Mouse (Mus musculus) frontal cortex, adult 2 months (tissue): Measurements from ENCODE around the gene Psmd4. TPM values are rescaled to one million over a fixed set of nuclear protein-coding genes. Genes with fewer than 3 reads are reported as not detected.
"Not testable (repeated sequence)": the region's sequence is repeated elsewhere in the genome, so short reads cannot be mapped to it uniquely, and the experiment has no call there.

Source experiments
- DNase-seq, 2 experiments: peaks; one replicate each; pipeline ENCODE4 v3.0.0; 2022; ENCODE audit warnings: low spot score in 1 of 2; ENCODE audit errors: extremely low spot score in 1 of 2
- polyA plus RNA-seq: library from polyadenylated mRNA; depleted of rRNA; stranded (reverse); fragments of >200 nt; gene quantifications from 2 replicates; pipeline ENCODE4 v1.2.3, GENCODE M21; 2012

The Psmd4 gene
- polyA plus RNA-seq, 1 experiment, result 229 TPM

- peak in 1 of 2 experiments; percentile 32 for DNase-seq
Measured at GRCm38 (mm10) chr3:95027057-95027645, 15.3 kb downstream of the Psmd4 start.

DNA sequence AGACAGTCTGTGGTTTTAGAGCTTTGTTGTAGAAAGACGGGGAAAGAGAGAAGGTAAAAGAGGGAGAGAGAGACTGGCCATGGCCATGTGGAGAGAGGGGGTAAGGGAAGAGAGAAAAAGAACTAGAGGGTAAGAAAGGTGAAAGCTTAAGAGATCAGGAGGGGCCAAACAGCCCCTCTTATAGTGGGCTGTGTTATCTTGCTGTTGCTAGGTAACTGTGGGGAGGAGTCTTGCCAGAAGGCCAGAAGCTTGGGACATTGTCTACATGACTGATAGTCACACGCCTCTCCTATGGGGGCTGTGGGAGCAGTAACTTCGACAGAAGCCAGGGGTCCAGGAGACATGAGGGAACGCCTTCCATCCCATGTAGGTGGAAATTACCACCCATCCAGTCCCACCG, 17.2 kb downstream of the Psmd4 start:
- no peak for DNase-seq

DNA sequence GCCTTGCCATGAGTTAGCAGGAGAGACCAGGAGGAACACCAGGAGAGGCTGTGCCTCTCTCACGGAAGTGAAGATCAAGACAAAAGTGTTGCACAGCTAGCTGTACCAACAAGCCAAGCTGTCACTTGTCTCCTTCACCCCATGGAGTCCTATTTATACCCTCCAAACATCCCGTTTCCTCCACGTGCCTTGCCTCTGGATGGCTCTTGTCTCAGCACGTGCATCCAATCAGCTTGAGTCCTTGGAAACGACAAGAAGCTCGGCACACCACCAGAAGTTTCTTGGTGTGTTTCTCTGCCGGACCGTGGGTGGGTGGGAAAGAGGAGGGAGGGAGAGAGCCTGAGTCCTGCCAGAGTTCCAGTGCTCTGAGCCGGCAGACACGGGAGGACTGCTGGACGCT, 17.9 kb downstream of the Psmd4 start:
- DNase-seq, result peak in 1 of 2 experiments; percentile 53

DNA sequence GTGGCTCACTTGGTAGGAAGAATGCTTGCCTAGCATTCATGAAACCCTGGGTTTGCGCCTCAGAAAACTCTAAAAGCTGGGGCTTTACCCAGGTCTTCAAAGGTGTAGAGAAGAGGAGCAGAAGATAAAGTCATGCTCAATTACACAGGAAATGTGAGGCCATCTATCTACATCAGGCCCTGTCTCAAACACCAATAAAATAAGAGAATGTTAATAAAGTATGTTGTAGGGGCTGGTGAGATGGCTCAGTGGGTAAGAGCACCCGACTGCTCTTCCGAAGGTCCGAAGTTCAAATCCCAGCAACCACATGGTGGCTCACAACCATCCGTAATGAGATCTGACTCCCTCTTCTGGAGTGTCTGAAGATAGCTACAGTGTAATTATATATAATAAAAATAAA, 21.5 kb downstream of the Psmd4 start:
- not testable (repeated sequence) for DNase-seq

GRCm38 (mm10) chr3:95018741-95019140, 23.7 kb downstream of the Psmd4 start:
- no peak for DNase-seq

DNA sequence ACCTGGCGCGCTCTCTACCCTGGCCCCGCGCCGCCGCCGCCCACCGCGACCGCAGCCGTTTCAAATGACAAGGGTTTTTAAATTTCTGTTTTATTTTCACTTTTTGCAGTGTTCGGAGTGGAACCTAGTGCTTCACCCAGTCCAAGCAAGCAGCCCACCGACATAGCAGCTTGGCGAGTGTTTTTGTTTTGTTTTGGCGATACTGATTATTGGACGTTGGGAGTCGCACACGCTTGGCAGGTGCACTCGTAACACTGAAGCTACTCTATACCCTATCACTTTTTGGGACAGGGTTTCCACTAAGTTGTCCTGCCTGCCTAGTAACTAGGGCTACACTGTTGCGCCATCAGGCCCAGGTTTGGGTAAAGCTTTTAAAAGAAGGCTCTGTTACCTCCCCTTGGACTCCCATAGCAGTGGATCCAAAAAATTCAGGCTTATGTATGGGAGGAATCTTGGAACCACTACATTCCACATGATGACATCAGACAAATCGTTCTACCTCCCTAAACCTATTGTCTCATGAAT, 25.8 kb downstream of the Psmd4 start:
- no peak for DNase-seq

- DNase-seq, result peak; percentile 92 to 95
Measured at GRCm38 (mm10) chr3:95015891-95016531, 26.4 kb downstream of the Psmd4 start.

GRCm38 (mm10) chr3:95015337-95015872, 27.0 kb downstream of the Psmd4 start, which contains the start of gene Zfp687:
Zfp687 (minus strand) TSS chr3:95015448.
- peak; percentile 99 to 100 for DNase-seq

- no peak for DNase-seq
Measured at GRCm38 (mm10) chr3:95014428-95015151, 27.8 kb downstream of the Psmd4 start.

GRCm38 (mm10) chr3:95013699-95014427, 28.6 kb downstream of the Psmd4 start:
- no peak for DNase-seq

GRCm38 (mm10) chr3:95012982-95013381, 29.4 kb downstream of the Psmd4 start:
- no peak for DNase-seq

- no peak for DNase-seq
Measured at GRCm38 (mm10) chr3:95010396-95010795, 32.0 kb downstream of the Psmd4 start.

DNA sequence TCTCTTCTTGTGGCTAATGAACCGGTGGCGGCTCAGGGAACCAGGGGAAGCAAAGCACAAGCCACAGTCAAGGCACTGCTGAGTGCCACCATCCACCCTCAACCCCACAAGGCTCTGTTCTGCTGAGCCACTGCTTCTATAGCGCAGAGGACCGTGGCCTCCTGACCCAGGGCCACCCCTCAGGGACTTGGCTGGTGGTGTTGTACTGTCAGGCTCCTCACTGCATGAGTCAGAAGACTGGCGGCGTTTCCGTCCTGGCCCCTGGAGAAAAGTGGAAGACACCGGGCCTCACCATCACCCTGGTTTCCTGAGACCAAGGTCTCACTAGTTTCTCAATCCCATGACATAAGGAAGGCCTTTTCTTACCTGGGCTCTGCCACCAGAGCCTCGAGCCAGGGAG, 34.7 kb downstream of the Psmd4 start:
- DNase-seq, result no peak

- no peak for DNase-seq
Measured at GRCm38 (mm10) chr3:95005651-95006050, 36.8 kb downstream of the Psmd4 start.

DNA sequence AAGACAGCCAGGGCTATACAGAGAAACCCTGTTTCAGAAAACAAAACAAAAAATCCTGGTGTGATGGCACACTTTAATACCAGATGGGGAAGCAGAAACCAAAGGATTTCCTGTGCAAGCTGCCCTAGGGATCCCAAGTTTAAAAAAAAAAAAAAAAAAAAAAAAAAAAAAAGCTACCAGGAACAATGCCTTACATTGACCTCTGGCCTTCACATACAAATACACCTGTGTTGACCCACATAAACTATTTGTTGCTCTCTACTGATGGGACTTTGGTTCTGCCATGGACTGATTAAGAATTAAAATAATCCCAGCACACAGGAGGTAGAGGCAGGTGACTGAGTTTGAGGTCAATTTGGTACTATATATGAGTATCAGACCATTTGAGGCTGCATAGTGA, 39.1 kb downstream of the Psmd4 start:
- no peak for DNase-seq

GRCm38 (mm10) chr3:95002569-95002968, 39.8 kb downstream of the Psmd4 start:
- DNase-seq, result no peak

- DNase-seq, result peak in 1 of 2 experiments; percentile 94
Measured at GRCm38 (mm10) chr3:94996946-94997345, 45.5 kb downstream of the Psmd4 start.

DNA sequence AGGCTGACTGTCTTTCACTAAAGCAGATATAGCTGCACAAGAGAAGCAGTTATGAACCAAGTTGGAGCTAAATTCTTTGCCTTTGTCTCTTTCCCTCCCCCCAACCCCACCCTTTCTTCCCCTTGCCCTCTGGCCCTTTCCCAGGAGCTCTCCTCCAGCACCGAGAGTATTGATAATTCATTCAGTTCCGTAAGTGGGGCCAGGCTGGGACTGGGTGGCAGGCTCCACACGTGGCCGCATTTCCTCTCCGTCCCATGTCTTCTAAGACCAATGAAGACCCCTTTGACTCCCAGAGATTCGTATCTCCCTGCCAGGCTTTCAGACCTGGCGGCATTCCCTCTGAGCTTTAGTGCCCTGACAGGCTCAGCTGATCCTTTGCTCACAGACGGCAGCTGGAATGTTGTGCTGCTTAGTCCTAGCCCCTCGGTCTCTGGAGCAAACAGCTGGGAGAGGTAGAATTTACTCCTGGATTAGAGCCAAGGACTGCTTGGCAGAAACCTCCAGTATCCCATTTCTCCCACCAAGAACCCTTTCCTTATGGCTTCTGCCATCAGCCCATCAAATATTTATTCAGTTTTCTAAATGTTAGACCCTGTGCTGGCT, 53.2 kb downstream of the Psmd4 start:
- no peak for DNase-seq

DNA sequence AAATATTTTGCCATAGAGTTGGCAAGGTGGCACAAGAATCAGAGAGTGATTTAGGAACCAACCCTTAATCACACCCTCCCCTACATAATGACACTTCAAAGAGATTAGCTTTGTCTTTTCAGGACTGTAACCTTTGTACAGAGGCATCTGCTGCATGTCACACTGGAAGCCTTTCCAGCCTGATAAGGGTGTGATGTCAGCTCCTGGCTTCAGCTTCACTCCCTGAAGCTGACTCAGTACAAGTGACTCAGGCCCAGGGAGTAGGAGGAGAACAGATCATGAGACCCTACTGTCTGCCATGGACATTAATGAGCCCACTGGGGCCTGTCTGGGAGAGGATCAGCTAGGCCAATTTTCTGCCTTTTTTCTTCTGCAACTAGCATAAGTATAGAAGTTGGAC, 54.8 kb downstream of the Psmd4 start:
- peak in 1 of 2 experiments; percentile 52 for DNase-seq

DNA sequence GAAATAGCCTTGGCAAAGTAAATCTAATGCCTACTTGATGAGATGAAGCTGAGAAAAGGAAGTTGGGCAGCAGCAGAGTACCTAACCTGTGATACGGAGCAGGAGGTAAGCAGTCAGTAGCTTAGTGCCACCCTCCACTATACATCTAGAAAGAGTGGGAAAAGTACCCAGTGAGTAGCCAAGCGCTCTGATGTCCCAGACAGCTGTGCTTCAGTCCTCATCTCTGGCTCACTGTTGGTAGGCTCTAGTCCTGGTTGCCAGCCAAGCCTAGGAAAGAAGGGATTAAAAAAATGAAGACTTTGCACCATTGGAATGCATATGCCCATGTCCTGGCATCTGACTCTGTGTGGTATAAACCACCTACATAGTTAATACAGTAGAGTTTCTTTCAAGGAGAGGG, 56.9 kb downstream of the Psmd4 start:
- DNase-seq, result no peak
